Mouse (Mus musculus): ENCODE data around the gene Lrat.

Gene Lrat

DNA sequence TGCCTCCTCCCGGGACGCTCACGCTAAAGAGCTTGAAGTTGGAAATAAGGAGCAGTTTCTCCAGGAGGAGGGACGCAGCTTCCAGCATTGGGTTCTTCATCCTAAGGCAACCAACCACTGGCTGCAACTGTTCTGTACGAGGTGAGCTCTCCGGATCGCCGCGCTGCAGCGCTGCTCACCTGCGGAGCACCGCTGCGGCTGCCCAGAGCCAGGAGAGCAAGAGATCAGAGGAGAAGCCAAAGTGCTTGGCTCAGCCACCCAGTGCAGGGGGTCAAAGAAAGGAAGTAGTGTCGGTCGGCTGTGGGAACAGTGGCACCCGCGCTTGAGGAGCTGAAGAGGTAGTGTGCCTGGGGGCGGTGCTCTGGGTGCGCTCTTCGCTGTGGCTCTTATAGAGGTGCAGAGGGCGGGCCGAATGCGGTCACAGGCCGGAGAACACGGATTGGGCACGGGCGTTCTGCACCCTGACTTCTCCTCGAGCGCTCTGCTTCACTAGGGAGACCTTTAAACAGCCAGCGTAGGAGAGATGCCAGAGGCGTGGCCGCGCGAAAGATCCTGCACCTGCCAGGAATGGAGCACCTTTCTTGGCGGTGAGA is at the start of gene Lrat:
TSS of gene Lrat (minus strand) at position 361 of the 593 bp plus-strand sequence.
- DNase-seq (ENCODE audit: low spot score in 2 of 2): no peak

DNA sequence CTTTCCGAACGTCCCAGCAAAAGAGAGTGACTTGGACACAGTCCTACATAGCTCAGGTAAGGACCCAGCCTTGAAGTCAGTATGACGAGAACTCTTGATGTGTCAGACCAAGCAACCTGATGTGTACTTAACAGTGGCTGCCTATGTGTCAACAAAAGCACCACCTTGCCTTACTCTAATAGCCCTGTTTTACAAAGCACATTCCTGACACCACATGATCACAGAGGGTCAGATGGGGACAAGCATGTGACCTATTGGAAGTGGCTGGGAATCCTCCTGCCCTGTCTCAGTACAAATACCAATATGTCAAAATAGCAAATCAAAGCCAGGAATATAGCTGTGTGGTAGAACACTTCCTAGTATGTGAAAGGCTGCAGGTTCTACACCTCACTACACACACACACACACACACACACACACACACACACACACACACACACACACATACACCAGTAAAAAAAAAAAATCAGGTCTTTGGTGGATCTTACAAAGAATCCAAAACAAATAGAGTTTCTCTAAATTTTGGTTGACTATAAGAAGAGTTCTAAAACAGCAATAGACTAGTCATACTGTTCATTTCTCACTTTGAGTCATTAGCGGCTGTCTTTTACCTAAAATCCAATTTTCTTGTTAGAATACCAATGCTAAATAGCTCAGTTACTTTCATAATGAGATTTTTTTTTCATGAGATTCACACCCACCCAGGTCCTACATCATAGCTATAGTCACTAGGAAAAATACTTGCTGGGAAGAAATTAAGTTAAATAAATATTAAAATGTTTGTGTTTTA is 48.6 kb upstream of the Lrat start:
- DNase-seq (ENCODE audit: low spot score in 2 of 2): no peak

DNA sequence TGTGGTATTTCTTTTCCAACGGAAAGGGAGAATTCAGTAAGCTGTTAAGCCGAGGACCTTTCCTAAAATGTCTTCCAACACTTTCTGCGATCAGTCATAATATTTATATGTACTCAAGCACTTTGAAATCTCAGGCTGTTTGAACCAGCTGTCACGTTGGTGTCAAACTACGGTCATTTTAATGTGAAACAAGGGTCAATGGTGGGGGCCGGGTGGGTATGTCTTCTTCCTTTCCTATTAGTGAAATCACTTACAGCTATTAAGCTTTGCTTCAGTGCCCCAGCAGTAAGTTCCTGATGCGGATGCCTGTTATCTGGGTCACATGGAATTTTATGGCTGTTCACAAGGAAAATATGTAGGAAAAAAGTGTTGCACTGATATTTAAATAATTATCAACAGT is 46.9 kb upstream of the Lrat start:
- DNase-seq (ENCODE audit: low spot score in 2 of 2): no peak

DNA sequence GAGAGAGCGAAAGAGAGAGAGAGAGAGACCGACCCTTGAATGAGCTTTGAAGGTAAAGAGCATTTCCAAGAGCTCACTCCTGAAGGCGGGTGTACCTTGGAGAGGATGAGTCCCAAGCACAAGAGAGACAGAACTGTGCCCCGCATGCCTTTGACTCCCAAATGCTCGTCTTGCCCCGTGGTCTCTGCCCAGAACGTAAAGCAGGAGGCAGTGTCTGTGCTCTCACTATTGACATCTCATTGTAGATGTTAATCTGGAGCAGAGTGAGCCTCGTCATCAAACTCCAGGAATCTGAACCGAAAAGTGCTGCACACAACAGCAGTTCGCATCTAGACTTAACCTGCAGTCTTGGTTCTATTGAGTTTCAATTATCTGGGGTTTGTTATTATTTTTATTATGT is 46.4 kb upstream of the Lrat start:
- no peak for DNase-seq (ENCODE audit: low spot score in 2 of 2)

DNA sequence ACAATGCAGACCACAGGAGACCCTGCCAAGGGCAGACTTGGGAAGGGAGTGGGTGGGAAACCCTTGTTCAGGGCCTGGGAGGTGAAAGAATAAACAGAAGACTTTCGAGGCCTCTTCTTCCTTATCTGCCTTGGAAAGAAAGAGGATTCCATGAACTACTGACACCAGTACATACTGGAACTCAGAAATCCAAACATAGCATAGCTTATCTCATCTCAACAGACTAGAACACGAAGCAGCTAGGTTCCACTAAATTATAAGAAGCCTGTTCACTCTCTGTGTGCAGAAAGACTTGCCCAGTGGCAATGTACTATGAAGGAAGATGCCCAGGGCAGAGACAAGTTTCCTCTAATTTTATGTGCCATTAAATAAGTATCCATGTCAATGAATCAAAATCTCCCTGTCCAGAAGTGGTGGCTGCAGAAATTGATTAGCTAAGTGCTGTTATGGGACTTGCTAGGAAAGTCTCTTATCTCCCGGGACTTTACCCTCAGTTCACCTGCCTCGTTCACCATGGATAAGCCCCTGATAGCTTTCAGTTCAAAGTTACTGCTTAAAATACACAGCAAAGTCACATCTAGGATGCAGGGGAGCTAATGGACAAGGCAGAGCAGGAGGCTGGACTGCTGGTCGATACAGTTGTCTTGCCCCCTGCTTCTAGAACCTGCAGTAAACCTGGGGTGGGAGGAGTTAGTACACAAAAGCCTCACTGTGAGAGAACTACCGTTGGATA is 42.8 kb upstream of the Lrat start:
- no peak for DNase-seq (ENCODE audit: low spot score in 2 of 2)

DNA sequence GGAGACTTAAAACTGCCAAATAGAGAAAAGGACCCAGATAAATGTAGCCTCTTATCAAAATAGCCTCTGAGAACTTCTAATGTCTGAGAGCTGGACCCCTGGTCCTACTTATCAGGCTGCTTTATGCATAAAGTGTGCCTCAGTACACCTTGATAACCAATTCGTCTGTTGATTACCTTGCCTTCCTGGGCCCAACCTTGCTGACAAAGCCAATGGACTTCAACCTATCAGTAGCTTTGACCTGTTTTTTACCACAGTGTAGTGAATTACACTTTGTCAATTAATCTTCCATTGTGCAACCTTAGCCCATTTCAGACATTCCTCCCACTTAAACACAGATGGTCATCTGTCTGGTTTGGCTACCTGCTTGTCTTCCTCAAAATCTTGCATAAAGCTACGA is 24.1 kb upstream of the Lrat start:
- DNase-seq (ENCODE audit: low spot score in 2 of 2): no peak

DNA sequence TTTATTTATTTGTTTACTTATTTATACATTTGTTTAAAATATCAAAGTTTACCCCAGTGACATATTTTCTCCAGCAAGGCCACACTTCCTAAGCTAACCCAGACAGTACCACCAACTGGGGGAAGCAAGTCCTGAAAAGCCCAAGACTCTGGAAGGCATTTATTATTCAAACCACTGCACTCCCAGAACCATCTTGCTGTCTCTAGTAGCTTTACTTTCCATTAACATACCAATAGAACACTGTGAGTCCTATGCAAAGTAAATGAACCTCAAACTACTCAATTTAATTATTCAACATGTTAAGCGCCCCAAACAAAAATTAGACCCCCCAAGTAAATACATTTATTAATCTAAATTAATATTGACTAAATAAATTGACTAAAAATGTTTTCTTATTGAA is 11.9 kb upstream of the Lrat start:
- DNase-seq (ENCODE audit: low spot score in 2 of 2): no peak

DNA sequence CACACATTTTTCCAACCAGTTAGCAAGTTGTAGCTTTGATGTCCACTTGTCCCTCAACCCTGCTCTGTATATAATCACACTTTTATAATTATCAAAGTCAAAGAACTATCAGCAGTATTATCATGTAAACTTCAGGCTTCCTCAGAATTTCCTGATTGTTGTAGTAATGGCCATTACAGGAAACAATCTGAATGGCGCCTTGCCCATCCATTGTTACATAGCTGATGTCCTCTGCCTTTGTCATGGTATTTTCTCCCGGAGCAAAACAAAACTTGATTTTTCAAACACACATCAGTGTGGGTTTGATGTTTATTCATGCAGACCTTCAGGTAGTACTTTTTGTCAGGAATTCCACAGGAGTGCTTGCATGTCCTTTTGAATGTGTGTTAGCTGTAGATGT is 4.9 kb upstream of the Lrat start:
- DNase-seq (ENCODE audit: low spot score in 2 of 2): no peak

DNA sequence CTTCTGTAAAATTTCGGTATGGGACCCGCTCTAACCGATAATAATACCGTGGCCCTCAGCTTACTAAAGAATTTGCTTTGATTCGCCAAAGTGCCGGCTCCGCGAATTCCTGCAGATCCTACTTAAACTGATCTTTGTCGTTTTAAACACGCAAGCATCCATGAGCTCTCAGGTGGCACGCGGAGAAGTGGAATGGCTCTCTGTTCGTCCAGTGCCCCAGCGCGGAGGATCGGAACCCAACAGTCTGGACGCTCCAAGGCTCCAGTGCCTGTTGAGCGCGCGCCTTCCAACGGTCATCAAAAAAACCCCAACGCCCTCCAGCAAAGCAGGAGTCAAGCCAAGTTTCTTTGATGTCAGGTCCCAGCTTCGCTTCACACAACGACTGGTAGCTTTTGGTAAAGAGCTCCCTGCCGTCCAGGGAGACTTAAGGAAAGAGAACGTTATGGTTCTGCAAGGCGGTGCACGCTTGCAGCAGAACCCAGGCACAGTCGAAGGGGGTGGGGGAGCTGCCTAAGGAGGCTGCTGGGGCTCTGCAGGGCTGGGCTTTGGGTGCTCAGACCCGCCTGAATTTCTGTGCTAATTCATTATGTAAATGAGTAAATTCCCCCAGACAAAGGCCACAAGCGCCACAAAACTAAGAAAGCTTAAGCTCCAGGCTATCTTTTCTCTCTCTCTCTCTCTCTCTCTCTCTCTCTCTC is 587 bp upstream of the Lrat start:
- DNase-seq (ENCODE audit: low spot score in 2 of 2): no peak

DNA sequence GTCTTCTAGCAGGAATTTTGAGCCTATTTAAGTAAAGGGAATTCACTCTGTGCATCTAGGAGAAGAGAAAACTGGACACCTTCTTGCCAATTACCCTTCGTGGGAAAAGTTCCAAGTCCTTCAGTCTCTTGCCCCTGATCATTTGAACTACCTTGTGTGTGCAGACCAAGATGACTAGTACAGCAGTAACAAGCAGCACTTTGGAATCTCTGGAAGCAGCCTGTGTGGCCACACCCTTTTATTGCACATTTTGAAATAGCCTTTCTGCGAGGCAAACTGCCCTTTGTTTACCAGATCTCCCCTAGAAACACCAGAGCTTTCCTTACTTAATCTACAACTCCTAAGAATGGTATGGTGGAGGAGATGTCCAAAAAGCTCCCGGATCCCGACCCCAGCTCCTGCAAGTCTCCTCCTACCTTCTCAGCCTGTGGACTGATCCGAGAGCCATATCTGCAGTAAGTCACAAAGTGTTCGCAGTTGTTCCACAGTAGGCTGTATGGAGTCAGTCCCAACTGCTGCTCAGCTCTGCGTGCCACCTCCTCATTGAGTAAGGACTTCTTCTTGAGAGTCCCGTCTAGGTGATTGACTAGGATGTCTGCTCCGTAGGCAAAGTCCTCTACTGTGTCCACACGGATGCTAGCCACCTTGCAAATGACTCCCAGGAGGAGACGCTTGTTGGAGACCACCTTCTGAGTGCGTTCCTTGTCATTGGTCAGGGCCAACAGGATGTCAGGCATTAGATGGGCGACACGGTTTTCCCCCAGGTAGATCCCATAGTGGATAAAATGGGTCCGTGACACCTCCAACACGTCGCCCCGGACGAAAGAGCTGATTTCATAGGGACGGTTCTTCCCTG is 788 bp downstream of the Lrat start:
- no peak for DNase-seq (ENCODE audit: low spot score in 2 of 2)

DNA sequence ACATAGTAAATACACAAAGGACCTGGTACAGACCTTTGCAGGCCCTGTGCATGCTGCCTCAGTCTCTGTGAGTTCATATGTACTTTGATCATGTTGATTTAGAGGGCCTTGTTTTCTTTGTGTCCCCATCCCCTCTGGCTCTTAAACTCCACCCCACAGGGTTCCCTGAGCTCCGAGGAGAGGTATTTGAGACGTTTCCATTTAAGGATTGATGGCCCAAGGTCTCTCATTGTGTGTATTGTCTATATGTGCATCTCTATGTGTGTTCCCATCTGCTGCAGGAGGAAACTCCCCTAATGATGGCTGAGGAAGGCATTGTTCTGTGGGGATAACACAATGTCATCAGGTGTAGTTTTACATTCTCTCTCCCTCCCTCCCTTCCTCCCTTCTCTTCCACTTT is 14.9 kb downstream of the Lrat start:
- DNase-seq (ENCODE audit: low spot score in 2 of 2): no peak

DNA sequence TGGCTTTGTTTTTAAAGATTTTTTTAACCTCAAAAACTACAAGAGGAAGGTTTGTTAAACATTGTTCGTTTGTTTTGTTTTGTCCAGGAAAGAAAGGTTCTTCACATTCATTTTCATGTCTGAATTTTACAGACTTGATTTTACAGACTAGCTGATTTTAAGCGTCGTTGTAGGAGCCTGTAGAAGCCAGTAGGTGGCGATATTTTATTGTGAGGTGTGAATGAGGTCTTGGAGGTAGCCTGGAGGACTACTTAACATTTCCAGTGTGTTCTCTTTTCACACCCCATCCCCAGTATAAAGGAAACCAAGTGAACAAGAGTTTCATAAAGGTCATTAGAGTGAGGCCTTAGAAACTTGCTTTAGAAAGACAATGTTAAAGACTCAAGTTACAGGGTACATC is 26.5 kb downstream of the Lrat start:
- no peak for DNase-seq (ENCODE audit: low spot score in 2 of 2)

DNA sequence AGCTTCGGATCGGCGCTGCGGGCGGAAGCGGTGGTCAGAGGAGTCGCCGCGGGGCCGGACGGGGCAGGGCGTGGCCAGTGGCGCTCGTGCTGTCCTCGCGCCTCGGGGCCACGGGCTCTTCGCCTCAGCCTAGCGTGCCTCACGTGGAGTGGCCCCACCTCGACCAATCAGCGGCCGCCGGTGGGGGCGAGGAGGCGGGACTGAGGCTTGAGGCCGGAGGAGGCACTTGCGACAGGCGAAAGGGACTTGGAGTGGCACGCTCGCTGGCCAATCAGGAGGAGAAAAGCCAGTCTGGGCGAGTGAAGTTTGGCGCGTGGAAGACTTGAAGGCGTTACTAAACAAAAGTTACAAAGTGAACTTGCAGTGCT is 27.4 kb downstream of the Lrat start, which contains the start of gene Rbm46:
TSS of gene Rbm46 (minus strand) at position 112 of the 368 bp plus-strand sequence.
- peak; percentile 41 to 52 for DNase-seq (ENCODE audit: low spot score in 2 of 2)

DNA sequence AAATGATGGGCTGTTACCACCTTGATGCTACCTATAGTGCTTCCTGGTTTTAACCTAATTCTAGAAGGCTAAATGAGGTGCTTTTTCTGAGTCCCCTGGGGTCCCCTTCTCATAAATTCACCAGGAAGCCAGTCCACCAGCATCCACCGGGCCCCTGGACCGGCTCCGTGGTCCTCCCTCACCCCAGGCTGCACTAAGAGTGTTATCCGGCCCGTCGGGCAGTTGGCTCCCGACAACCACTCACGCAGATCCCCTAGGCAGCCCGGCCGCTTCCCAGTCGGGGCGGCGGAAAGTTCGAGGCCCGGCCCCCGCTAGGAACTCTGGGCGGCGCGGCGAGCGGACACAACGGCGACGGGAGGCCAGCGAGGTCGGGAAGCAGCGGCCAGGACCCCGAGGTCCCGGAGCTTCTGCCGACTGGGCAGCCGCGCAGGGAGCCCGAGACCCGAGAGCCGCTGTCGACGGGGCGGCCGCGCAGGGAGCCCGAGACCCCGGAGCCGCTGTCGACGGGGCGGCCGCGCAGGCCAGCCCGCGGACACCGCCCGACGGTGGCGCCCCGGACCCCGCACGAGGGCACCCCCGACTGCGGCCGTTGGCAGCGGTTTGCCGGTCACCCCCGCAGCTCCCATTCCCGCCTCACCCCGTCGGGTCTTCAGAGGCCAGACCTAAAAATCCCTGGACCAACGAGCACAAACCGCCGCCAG is 28.0 kb downstream of the Lrat start:
- DNase-seq (ENCODE audit: low spot score in 2 of 2): no peak

DNA sequence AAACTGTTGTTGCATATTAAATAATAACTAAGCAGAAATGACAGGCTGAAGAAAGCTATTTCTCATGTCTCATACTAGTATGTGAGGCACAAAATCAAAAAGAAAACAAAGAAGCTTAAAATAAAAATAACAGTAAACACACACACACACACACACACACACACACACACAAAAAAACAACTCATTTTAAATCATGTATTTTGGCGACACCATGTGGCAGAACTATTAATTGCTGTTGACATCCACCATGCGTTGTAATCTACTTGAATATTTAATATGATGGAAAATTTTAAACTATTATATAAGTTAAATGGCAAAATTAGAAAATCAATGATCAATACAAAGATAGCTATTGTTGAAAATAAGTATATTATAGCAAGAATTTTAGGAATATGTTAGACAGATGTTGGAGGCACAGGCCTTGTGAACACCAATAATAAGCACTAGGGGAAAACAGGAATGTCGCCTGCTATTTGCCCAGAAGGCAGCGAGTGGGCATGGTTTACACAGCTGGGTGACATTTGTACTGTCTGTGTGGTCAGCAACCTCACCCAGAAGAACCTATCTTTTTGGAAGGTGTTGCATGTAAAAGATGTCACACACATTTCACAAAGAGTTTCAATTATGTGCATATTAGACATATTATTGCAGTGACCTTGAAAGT is 46.2 kb downstream of the Lrat start:
- DNase-seq (ENCODE audit: low spot score in 2 of 2): peak in 1 of 2 experiments; percentile 6

All from right cerebral cortex, postnatal 36 days (tissue).